Mouse (Mus musculus): ENCODE results near the gene Artn. TPM values are rescaled to one million over a fixed set of nuclear protein-coding genes. Genes with fewer than 3 reads are reported as not detected.

The Artn gene
- polyA plus RNA-seq, 1 experiment from 2014 or later, result 0.22 TPM

- peaks cover 66% of the 10 kb centered on the region for H3K36me3 ChIP-seq (ENCODE audit: control insufficient read depth, insufficient read depth, low read length)
Observed at GRCm38 (mm10) chr4:117904761-117905160, 24.8 kb downstream of the Artn start.

GRCm38 (mm10) chr4:117904094-117904493 is 25.5 kb downstream of the Artn start:
- Histone ChIP-seq H3K4me2 (ENCODE audit: low read length) (no peak overlapping the region), H3K27me3 (replicated peaks; ENCODE audit: control insufficient read depth, insufficient read depth, low read length) (no peaks in the 10 kb centered on the region), H3K27ac (ENCODE audit: low read depth, low read length) (no peak overlapping the region), H3K9me3 (replicated peaks; ENCODE audit: control insufficient read depth, low read length) (no peaks in the 10 kb centered on the region), H3K4me3 (ENCODE audit: low read depth, low read length) (no peak overlapping the region), H3K4me1 (ENCODE audit: control insufficient read depth, insufficient read depth, low read length) (peaks cover 7% of the 10 kb centered on the region), H3K9ac (ENCODE audit: low read length) (no peak overlapping the region), H3K36me3 (ENCODE audit: control insufficient read depth, insufficient read depth, low read length) (peaks cover 73% of the 10 kb centered on the region)
- no peak for DNase-seq (ENCODE audit: low spot score)
- ATAC-seq, result no peak
- WGBS, result 84% methylated on average over 10 of the region's 10 CpGs

More at GRCm38 (mm10) chr4:117904761-117905160, 24.8 kb downstream of the Artn start:
- peaks cover 14% of the 10 kb centered on the region for H3K4me1 ChIP-seq (ENCODE audit: control insufficient read depth, insufficient read depth, low read length)
- no peak overlapping the region for H3K27ac ChIP-seq (ENCODE audit: low read depth, low read length)
- 91% methylated on average over 8 of the region's 8 CpGs for WGBS
- H3K9me3 ChIP-seq (replicated peaks; ENCODE audit: control insufficient read depth, low read length), result no peaks in the 10 kb centered on the region
- no peak overlapping the region for H3K9ac ChIP-seq (ENCODE audit: low read length)
- no peak overlapping the region for H3K4me2 ChIP-seq (ENCODE audit: low read length)
- H3K4me3 ChIP-seq (ENCODE audit: low read depth, low read length), result no peak overlapping the region
- ATAC-seq, result no peak
- H3K27me3 ChIP-seq (replicated peaks; ENCODE audit: control insufficient read depth, insufficient read depth, low read length), result no peaks in the 10 kb centered on the region
- no peak for DNase-seq (ENCODE audit: low spot score)

- DNase-seq (ENCODE audit: low spot score) (no peak), ATAC-seq (no peak)
- Histone ChIP-seq H3K27me3 (replicated peaks; ENCODE audit: control insufficient read depth, insufficient read depth, low read length) (no peaks in the 10 kb centered on the region), H3K9ac (ENCODE audit: low read length) (no peak overlapping the region), H3K4me3 (ENCODE audit: low read depth, low read length) (no peak overlapping the region), H3K27ac (ENCODE audit: low read depth, low read length) (no peak overlapping the region), H3K36me3 (ENCODE audit: control insufficient read depth, insufficient read depth, low read length) (peaks cover 93% of the 10 kb centered on the region), H3K4me1 (ENCODE audit: control insufficient read depth, insufficient read depth, low read length) (no peaks in the 10 kb centered on the region), H3K4me2 (ENCODE audit: low read length) (no peak overlapping the region), H3K9me3 (replicated peaks; ENCODE audit: control insufficient read depth, low read length) (no peaks in the 10 kb centered on the region)
- WGBS, result 86% methylated on average over 3 of the region's 3 CpGs
Observed at GRCm38 (mm10) chr4:117898111-117898510, 31.5 kb downstream of the Artn start.

GRCm38 (mm10) chr4:117896031-117896430 is 33.5 kb downstream of the Artn start:
- Histone ChIP-seq H3K9me3 (replicated peaks; ENCODE audit: control insufficient read depth, low read length) (no peaks in the 10 kb centered on the region), H3K4me1 (ENCODE audit: control insufficient read depth, insufficient read depth, low read length) (peaks cover 3% of the 10 kb centered on the region; the same call in 1 of the 2 replicates), H3K9ac (ENCODE audit: low read length) (no peak overlapping the region), H3K36me3 (ENCODE audit: control insufficient read depth, insufficient read depth, low read length) (peaks cover 72% of the 10 kb centered on the region), H3K4me3 (ENCODE audit: low read depth, low read length) (no peak overlapping the region), H3K27ac (ENCODE audit: low read depth, low read length) (no peak overlapping the region), H3K27me3 (replicated peaks; ENCODE audit: control insufficient read depth, insufficient read depth, low read length) (no peaks in the 10 kb centered on the region), H3K4me2 (ENCODE audit: low read length) (no peak overlapping the region)
- DNase-seq (ENCODE audit: low spot score) (no peak), ATAC-seq (no peak)
- 95% methylated on average over 6 of the region's 6 CpGs for WGBS

GRCm38 (mm10) chr4:117895339-117895738 is 34.2 kb downstream of the Artn start:
- H3K4me3 ChIP-seq (ENCODE audit: low read depth, low read length), result no peak overlapping the region
- no peaks in the 10 kb centered on the region for H3K27me3 ChIP-seq (replicated peaks; ENCODE audit: control insufficient read depth, insufficient read depth, low read length)
- H3K36me3 ChIP-seq (ENCODE audit: control insufficient read depth, insufficient read depth, low read length), result peaks cover 65% of the 10 kb centered on the region
- peaks cover 3% of the 10 kb centered on the region; the same call in 1 of the 2 replicates for H3K4me1 ChIP-seq (ENCODE audit: control insufficient read depth, insufficient read depth, low read length)
- DNase-seq (ENCODE audit: low spot score) (no peak), ATAC-seq (no peak)
- no peak overlapping the region for H3K4me2 ChIP-seq (ENCODE audit: low read length)
- whole genome bisulfite sequencing, result 78% methylated on average over 7 of the region's 7 CpGs
- H3K9ac ChIP-seq (ENCODE audit: low read length), result no peak overlapping the region
- no peaks in the 10 kb centered on the region for H3K9me3 ChIP-seq (replicated peaks; ENCODE audit: control insufficient read depth, low read length)
- H3K27ac ChIP-seq (ENCODE audit: low read depth, low read length), result no peak overlapping the region

GRCm38 (mm10) chr4:117894601-117895000 is 35.0 kb downstream of the Artn start:
- Histone ChIP-seq H3K4me1 (ENCODE audit: control insufficient read depth, insufficient read depth, low read length) (peaks cover 3% of the 10 kb centered on the region; the same call in 1 of the 2 replicates), H3K4me2 (ENCODE audit: low read length) (no peak overlapping the region), H3K36me3 (ENCODE audit: control insufficient read depth, insufficient read depth, low read length) (peaks cover 65% of the 10 kb centered on the region), H3K9ac (ENCODE audit: low read length) (no peak overlapping the region), H3K9me3 (replicated peaks; ENCODE audit: control insufficient read depth, low read length) (no peaks in the 10 kb centered on the region), H3K27me3 (replicated peaks; ENCODE audit: control insufficient read depth, insufficient read depth, low read length) (no peaks in the 10 kb centered on the region), H3K27ac (ENCODE audit: low read depth, low read length) (no peak overlapping the region), H3K4me3 (ENCODE audit: low read depth, low read length) (no peak overlapping the region)
- DNase-seq (ENCODE audit: low spot score) (no peak), ATAC-seq (no peak)
- WGBS, result 93% methylated on average over 8 of the region's 8 CpGs

GRCm38 (mm10) chr4:117893376-117893775 is 36.2 kb downstream of the Artn start:
- Histone ChIP-seq H3K9me3 (replicated peaks; ENCODE audit: control insufficient read depth, low read length) (no peaks in the 10 kb centered on the region), H3K4me3 (ENCODE audit: low read depth, low read length) (no peak overlapping the region), H3K4me2 (ENCODE audit: low read length) (no peak overlapping the region), H3K36me3 (ENCODE audit: control insufficient read depth, insufficient read depth, low read length) (peaks cover 61% of the 10 kb centered on the region), H3K27me3 (replicated peaks; ENCODE audit: control insufficient read depth, insufficient read depth, low read length) (no peaks in the 10 kb centered on the region), H3K4me1 (ENCODE audit: control insufficient read depth, insufficient read depth, low read length) (peaks cover 3% of the 10 kb centered on the region; the same call in 1 of the 2 replicates), H3K27ac (ENCODE audit: low read depth, low read length) (no peak overlapping the region), H3K9ac (ENCODE audit: low read length) (no peak overlapping the region)
- DNase-seq (ENCODE audit: low spot score) (peak; percentile 22), ATAC-seq (no peak)
- WGBS, result 30% methylated on average over 9 of the region's 9 CpGs

- ATAC-seq (peak; percentile 87), DNase-seq (ENCODE audit: low spot score) (peak; percentile 97)
- Histone ChIP-seq H3K4me2 (ENCODE audit: low read length) (peak within 1 kb of the TSS; percentile 87), H3K27ac (ENCODE audit: low read depth, low read length) (no peak within 1 kb of the TSS), H3K4me3 (ENCODE audit: low read depth, low read length) (peak within 1 kb of the TSS; percentile 66), H3K9ac (ENCODE audit: low read length) (peak within 1 kb of the TSS; percentile 58), H3K4me1 (ENCODE audit: control insufficient read depth, insufficient read depth, low read length) (peaks cover 3% of the 10 kb centered on the region; the same call in 1 of the 2 replicates), H3K36me3 (ENCODE audit: control insufficient read depth, insufficient read depth, low read length) (peaks cover 46% of the 10 kb centered on the region), H3K27me3 (replicated peaks; ENCODE audit: control insufficient read depth, insufficient read depth, low read length) (no peaks in the 10 kb centered on the region), H3K9me3 (replicated peaks; ENCODE audit: control insufficient read depth, low read length) (no peaks in the 10 kb centered on the region)
- WGBS, result under 1% methylated on average over 21 of the region's 21 CpGs
Observed at GRCm38 (mm10) chr4:117891738-117892161, 37.8 kb downstream of the Artn start, which contains the start of gene Dph2. Dph2 (minus strand) TSS chr4:117892032.

GRCm38 (mm10) chr4:117890750-117891149 is 38.8 kb downstream of the Artn start:
- H3K36me3 ChIP-seq (ENCODE audit: control insufficient read depth, insufficient read depth, low read length), result peaks cover 36% of the 10 kb centered on the region
- H3K9ac ChIP-seq (ENCODE audit: low read length), result no peak overlapping the region
- H3K27me3 ChIP-seq (replicated peaks; ENCODE audit: control insufficient read depth, insufficient read depth, low read length), result no peaks in the 10 kb centered on the region
- H3K4me2 ChIP-seq (ENCODE audit: low read length), result peak overlapping the region; percentile 87
- WGBS, result 54% methylated on average over 8 of the region's 8 CpGs
- H3K27ac ChIP-seq (ENCODE audit: low read depth, low read length), result no peak overlapping the region
- H3K9me3 ChIP-seq (replicated peaks; ENCODE audit: control insufficient read depth, low read length), result no peaks in the 10 kb centered on the region
- DNase-seq (ENCODE audit: low spot score) (no peak), ATAC-seq (no peak)
- peak overlapping the region; percentile 66; the same call in 1 of the 2 replicates for H3K4me3 ChIP-seq (ENCODE audit: low read depth, low read length)
- peaks cover 10% of the 10 kb centered on the region for H3K4me1 ChIP-seq (ENCODE audit: control insufficient read depth, insufficient read depth, low read length)
